Mouse (Mus musculus): ENCODE results near the gene 1700030K09Rik.

Gene 1700030K09Rik

GRCm38 (mm10) chr8:72443338-72443993 lies at the start of gene 1700030K09Rik, which contains the start of gene Calr3:
1700030K09Rik (plus strand) TSS chr8:72443880.
Calr3 (minus strand) TSS chr8:72443870.
- peak; percentile 100 for DNase-seq

- DNase-seq = no peak
These were observed 42.3 kb upstream of the 1700030K09Rik start for GRCm38 (mm10) chr8:72401381-72401780.

DNA sequence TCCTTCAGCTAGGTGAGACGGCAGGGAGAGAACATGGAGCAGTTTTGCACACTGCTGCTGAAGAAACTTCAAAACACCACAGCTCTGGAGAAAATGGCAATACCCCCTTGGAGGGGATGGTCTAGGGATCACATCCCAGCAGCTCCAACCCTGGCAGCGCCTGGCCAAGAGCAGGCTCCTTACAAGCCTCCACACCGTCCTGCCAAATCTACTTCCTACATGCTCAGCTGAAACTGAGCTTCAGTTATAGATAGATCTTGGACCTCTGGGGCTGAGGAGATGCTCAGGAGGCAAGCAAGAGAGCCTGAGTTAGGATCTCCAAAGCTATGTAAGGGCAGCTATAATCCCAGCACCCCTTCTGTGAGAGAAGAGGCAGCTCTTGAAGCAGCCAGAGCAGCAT lies 40.7 kb upstream of the 1700030K09Rik start:
- DNase-seq = peak; percentile 83

DNA sequence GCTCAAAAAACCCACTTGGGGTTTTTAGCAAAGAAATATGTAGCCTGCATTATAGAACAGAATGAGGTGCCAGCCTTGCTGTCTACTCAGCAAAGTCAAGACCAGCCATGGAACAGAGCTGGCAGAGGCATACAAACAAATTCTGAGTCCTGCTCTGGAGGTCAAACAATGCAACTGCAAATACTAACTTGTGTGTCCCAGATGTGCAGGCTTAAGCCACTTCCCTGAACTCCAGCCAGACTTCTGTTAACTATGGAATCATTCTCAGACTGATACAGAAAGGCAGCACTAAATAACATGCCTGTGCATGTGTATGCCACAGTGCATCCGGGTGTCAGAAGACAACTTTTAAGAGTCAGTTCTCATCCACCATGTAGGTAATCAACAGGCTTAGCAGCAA lies 35.8 kb upstream of the 1700030K09Rik start:
- DNase-seq = no peak

DNA sequence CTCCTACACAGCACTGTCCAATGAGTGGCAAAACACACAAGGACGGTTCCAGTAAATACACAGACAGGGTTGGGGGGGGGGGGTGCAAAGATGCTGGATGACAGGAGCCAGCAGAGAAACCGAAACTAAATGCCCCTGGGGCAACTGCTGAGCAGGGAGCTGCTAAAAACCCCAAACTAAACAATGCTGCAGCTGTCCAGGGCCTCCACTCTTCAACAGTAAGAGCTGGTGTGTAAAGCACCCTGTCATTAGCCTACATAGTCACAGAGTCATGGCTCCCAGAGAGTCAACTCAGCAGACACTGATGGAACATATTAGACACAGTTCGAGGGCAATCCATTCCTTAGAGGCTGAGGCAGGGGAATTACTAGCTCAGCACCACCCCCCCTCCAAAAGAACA lies 34.2 kb upstream of the 1700030K09Rik start:
- DNase-seq = no peak

DNA sequence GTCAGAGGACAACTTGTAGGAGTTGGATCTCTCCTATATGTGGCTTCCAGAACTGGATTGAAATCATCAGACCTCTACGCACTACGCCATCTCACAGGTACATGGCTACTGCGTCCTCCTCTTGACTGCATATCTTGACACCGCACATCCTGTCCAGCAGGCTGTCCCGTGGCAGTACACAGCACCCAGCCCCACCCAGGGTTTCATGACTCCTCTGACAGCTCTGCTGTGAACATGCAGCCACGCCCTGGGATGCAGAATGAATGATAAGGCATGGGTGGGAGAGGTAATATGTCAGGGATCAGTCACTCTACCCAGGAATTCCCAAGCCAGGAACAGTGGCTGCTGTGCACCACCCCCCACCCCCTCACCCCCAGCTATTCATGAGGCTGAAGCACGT lies 29.8 kb upstream of the 1700030K09Rik start:
- DNase-seq = no peak

DNA sequence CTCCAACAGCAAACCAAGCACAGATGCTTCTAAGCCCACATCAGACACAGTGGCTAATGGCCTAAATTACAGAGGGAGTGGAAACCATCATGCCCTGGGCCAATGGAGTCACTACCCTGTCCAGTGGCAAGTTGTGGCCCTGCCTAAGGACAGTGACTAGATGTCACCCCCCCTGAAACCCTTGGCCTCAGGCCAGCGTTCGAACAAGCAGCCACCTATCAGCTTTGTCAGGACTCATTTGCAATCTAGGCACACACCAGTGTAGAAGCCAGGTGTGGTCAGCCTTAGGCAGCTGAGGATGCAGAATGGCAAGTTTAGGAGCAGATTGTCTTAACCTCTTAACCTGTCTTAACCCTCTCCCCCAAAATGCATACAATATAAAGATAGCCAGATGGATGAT lies 28.4 kb upstream of the 1700030K09Rik start:
- no peak for DNase-seq

DNA sequence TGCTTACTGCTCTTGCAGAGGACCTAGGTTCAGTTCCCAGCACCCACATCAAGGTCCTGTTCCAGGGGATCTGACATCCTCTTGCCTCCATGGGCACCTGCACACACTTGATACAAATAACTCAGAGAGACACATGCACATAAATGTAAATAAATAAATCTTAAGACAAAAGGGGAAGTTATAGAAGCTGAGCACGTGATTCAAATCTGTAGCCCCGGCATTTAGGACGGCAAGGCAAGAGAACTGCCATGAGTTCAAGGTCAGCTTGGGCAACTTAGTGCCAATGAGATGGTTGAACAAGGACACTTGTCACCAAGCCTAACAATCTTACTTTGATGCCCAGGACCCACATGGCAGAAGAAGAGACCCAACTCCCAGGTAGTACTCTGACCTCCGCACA lies 25.6 kb upstream of the 1700030K09Rik start:
- no peak for DNase-seq

DNA sequence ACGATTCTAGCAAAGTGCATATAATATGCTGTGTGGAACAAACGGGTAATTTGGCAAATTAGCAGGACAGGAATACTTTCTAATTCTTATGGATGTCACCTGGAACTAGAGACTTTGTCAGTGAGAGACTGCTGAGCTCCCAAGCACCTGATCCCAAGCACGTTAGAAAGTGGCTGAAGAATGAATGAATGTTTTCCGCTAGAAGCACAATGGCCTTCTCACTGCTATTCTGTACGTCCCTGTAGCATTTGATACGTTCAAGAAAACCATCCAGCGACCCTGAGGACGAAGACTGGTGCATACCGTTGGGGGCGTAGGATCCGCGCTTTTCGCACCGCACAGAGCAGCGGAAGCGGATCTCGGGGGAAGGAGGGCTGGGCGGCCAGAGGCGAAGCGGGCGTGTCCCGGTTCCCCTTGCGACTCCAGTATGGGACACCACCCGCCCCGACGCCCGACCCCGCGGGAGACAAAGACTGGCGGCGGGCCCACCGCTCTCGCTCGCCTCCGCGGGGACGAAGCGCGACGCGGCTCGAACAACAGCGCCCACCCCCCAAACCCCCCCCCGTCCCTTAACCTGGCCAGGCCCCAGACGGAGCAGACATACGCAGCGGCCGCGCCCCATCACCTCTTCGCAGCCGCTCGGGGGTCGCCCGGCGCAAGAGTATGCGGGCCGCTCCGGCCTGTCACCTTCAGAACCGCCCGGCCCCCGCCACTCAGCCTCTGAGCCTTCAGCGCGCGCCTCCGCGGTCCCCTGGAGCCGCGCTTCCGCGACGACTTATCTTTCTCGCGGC lies 22.9 kb upstream of the 1700030K09Rik start:
- peak; percentile 95 for DNase-seq

DNA sequence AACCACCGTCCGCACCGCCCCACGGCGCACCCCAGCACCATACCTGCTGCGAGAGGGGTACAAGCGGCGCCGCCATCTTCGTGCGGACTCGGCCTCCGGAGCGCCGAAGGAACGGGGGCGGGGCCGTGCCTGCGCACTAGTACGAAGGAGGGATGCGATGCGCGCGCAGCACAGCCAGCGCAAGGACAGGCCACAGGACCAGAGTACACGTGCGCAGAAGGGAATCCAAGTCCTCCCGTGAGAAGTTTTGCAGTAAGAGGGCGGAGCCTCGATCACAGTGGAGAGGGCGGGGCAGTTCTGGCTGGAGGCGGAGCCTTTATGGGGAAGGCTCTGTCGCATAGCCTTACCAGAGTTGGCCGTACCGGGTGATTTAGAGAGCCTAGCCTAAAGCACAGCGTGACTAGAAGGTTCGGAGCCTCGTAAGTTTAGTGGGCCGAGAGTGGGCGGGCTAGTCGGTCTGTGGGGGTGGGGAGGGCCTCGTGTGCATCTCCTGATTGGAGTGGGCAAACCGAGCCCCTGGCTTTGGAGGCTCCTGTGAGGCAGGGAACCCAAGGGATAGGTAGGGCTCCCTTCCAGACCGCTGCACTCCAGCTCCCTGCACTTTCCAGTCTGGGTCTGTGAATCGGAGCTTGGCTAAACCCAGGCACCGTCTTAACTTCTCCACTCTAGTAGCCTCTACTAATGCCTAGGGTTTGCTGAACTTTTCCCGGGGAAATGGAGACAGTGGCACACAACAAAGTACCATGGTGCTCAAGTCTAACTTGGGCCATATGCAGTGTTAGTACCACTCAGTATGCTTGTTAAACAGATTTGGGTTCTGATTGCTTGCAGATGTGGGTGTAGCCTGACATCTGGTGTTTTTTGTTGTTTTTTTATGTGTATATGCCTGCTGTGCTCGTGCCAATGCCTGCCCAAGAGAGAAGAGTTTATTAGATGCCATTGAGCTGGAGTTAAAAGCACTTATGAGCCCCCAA lies 22.0 kb upstream of the 1700030K09Rik start, which contains the start of gene Eps15l1:
TSS of gene Eps15l1 (minus strand) at position 99 of the 974 bp plus-strand sequence.
- peak; percentile 100 for DNase-seq

GRCm38 (mm10) chr8:72422926-72423325 lies 20.8 kb upstream of the 1700030K09Rik start:
- no peak for DNase-seq

- DNase-seq = no peak
These were observed 14.0 kb upstream of the 1700030K09Rik start for GRCm38 (mm10) chr8:72429676-72430075.

- peak; percentile 98 for DNase-seq
These were observed 8.7 kb upstream of the 1700030K09Rik start for GRCm38 (mm10) chr8:72434952-72435351.

GRCm38 (mm10) chr8:72438248-72439015 lies 5.2 kb upstream of the 1700030K09Rik start:
- no peak for DNase-seq

- DNase-seq = no peak
These were observed 292 bp downstream of the 1700030K09Rik start for GRCm38 (mm10) chr8:72443994-72444350.

GRCm38 (mm10) chr8:72445071-72445470 lies 1.4 kb downstream of the 1700030K09Rik start:
- no peak for DNase-seq

DNA sequence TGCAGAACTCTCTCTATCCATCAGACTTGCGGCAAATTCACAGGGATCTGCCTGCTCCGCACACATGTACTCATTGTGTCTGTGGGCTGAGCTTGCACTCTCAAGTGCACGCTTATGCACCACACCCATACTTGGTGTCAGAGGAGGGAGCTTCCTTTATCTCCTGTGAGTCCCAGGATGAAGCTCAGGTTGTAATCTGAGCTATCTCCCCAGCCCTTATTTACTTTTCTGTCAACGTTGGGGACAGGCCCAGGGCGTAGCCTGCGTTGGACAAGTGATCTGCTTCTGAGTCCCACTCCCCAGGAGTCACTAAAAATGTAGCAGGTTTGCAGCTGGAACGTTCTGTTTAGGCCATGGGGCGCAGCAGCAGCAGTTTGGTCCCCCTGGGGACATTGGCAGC lies 7.8 kb downstream of the 1700030K09Rik start:
- no peak for DNase-seq

GRCm38 (mm10) chr8:72453904-72454303 lies 10.2 kb downstream of the 1700030K09Rik start:
- DNase-seq = no peak

- DNase-seq = no peak
These were observed 11.6 kb downstream of the 1700030K09Rik start for GRCm38 (mm10) chr8:72455317-72455716.

- DNase-seq = no peak
These were observed 14.1 kb downstream of the 1700030K09Rik start for GRCm38 (mm10) chr8:72457806-72458205.

GRCm38 (mm10) chr8:72458457-72458856 lies 14.8 kb downstream of the 1700030K09Rik start:
- no peak for DNase-seq

DNA sequence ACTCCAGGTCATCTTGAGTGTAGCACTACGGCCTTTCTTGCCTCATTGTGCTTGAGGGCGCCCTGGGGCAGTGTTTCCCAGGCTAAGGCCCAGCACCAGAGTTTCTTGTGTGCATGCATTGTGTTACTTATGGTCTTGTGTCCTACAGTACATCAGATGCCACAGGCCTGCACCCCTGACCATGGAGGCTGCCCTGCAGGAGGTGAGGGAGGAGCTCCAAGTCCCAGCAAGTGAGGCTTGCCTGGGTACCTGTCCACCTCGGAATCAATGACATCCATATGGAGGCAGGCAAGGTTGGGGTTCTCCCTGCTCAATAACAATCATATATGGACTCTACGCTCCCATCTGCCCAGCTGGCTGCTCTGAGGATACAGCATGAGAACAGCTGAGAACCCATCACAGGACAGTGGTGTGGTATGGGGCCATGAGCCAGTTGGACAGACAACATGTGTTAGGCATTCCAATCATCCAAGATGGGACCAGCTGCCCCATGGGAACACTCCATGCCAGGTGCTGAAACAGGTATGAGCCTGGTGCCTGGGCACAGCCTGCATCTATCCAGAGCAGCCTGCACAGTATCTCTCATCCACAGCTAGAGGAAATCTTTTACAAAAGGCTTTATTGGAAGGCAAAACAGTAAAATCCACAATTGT lies 16.3 kb downstream of the 1700030K09Rik start:
- peak; percentile 83 for DNase-seq

Data from heart, adult 11 months (tissue).